Comparison of ENCODE assay signal across 16 mouse cellular contexts in genomic region chr16:78626803-78627202, GRCm38 (mm10). TPM values are rescaled to one million over a fixed set of nuclear protein-coding genes. Genes with fewer than 3 reads are reported as not detected.
DNase-seq lines count a peak whose midpoint lies in the region; ATAC-seq and TF ChIP-seq lines count a peak whose summit lies in the region.
"Had no signal": no experiment of that assay in that cellular context is flagged by ENCODE, and none has a peak within 500 bp of the region (broad histone marks: within the 10 kb centered on the region; RNA-seq: fewer than 3 reads in every experiment).

No protein-coding gene starts in this region.

- no peak overlapping the region for H3K9ac ChIP-seq in forebrain, postnatal 0 days
- H3K9ac ChIP-seq in forebrain, embryonic 11.5 days (ENCODE audit: low read length), result no peak overlapping the region
- no peak overlapping the region for H3K9ac ChIP-seq in liver, postnatal 0 days (replicated peaks)
- H3K9ac ChIP-seq: heart, embryonic 15.5 days; limb, embryonic 15.5 days; neural tube, embryonic 12.5 days had no signal

- no peak overlapping the region for H3K27ac ChIP-seq in forebrain, postnatal 0 days (ENCODE audit: low read depth, low read length)
- H3K27ac ChIP-seq in forebrain, embryonic 11.5 days (ENCODE audit: low read depth, low read length), result no peak overlapping the region
- no peak overlapping the region for H3K27ac ChIP-seq in liver, postnatal 0 days (ENCODE audit: low read depth)
- H3K27ac ChIP-seq: heart, embryonic 15.5 days; limb, embryonic 15.5 days; neural tube, embryonic 12.5 days had no signal

- no peaks in the 10 kb centered on the region for H3K9me3 ChIP-seq in forebrain, postnatal 0 days (ENCODE audit: low read length)
- H3K9me3 ChIP-seq in forebrain, embryonic 11.5 days (ENCODE audit: control insufficient read depth, low read length), result no peaks in the 10 kb centered on the region
- no peaks in the 10 kb centered on the region for H3K9me3 ChIP-seq in liver, postnatal 0 days (ENCODE audit: low read length)
- H3K9me3 ChIP-seq: heart, embryonic 15.5 days; limb, embryonic 15.5 days; neural tube, embryonic 12.5 days had no signal

- TF ChIP-seq EP300 in liver, postnatal 0 days (IDR thresholded peaks at IDR 0.05; ENCODE audit: low read depth), result no peak

- H3K36me3 ChIP-seq in forebrain, postnatal 0 days (ENCODE audit: insufficient read depth), result no peaks in the 10 kb centered on the region
- H3K36me3 ChIP-seq in forebrain, embryonic 11.5 days (ENCODE audit: control insufficient read depth, insufficient read depth, low read length), result no peaks in the 10 kb centered on the region
- no peaks in the 10 kb centered on the region for H3K36me3 ChIP-seq in liver, postnatal 0 days (replicated peaks; ENCODE audit: insufficient read depth, low read length)
- H3K36me3 ChIP-seq: heart, embryonic 15.5 days; limb, embryonic 15.5 days; neural tube, embryonic 12.5 days had no signal

- no peaks in the 10 kb centered on the region for H3K4me1 ChIP-seq in forebrain, postnatal 0 days (ENCODE audit: insufficient read depth)
- no peaks in the 10 kb centered on the region for H3K4me1 ChIP-seq in forebrain, embryonic 11.5 days (replicated peaks; ENCODE audit: control insufficient read depth, insufficient read depth, low read length)
- H3K4me1 ChIP-seq in liver, postnatal 0 days (ENCODE audit: insufficient read depth), result no peaks in the 10 kb centered on the region; the same call in 1 of the 2 replicates
- H3K4me1 ChIP-seq: heart, embryonic 15.5 days; limb, embryonic 15.5 days; neural tube, embryonic 12.5 days had no signal

- ATAC-seq in forebrain, postnatal 0 days, result no peak
- ATAC-seq in forebrain, embryonic 11.5 days (replicated peaks; ENCODE audit: low FRiP score), result no peak
- ATAC-seq in liver, postnatal 0 days, result no peak
- ATAC-seq: hindbrain, embryonic 16.5 days had no signal

- WGBS in forebrain, postnatal 0 days, result 48% methylated on average over 2 of the region's 2 CpGs
- WGBS in forebrain, embryonic 11.5 days, result 75% methylated on average over 2 of the region's 2 CpGs
- WGBS in liver, postnatal 0 days (ENCODE audit: insufficient replicate concordance), result 50% methylated on average over 2 of the region's 2 CpGs

- no peak overlapping the region for H3K4me2 ChIP-seq in forebrain, postnatal 0 days (ENCODE audit: low read depth)
- H3K4me2 ChIP-seq in forebrain, embryonic 11.5 days (ENCODE audit: low read depth, low read length, severe bottlenecking), result no peak overlapping the region
- no peak overlapping the region for H3K4me2 ChIP-seq in liver, postnatal 0 days (ENCODE audit: low read depth, low read length)
- H3K4me2 ChIP-seq: heart, embryonic 15.5 days; limb, embryonic 15.5 days; neural tube, embryonic 12.5 days had no signal

- TF ChIP-seq CTCF in forebrain, postnatal 0 days (IDR thresholded peaks at IDR 0.05; ENCODE audit: low read depth), result peak; percentile 53
- peak; percentile 39 for TF ChIP-seq CTCF in liver, postnatal 0 days (IDR thresholded peaks at IDR 0.05; ENCODE audit: low read depth)

- peak; percentile 39 for DNase-seq in forebrain, postnatal 0 days
- no peak for DNase-seq in forebrain, embryonic 11.5 days (ENCODE audit: low spot score)
- DNase-seq in liver, postnatal 0 days, result no peak
- DNase-seq in liver, result no peak
- DNase-seq in CD4-positive helper T cell, adult 2 months (ENCODE audit: low read depth, low spot score), result peak; percentile 29
- DNase-seq in induced T-regulatory cell, adult 2 months (ENCODE audit: low read depth), result peak; percentile 37
- DNase-seq in spleen, adult 18-20 months, result no peak
- no peak for DNase-seq in testis, postnatal 14 days (ENCODE audit: low spot score)
- DNase-seq: adrenal gland, postnatal 10 days; B cell, adult 2 months; kidney, postnatal 36 days; right cerebral cortex, adult 18-20 months had no signal

- no peak overlapping the region for H3K4me3 ChIP-seq in forebrain, postnatal 0 days (ENCODE audit: low read depth, low read length)
- H3K4me3 ChIP-seq in forebrain, embryonic 11.5 days (ENCODE audit: low read depth, low read length), result no peak overlapping the region
- no peak overlapping the region for H3K4me3 ChIP-seq in liver, postnatal 0 days (ENCODE audit: low read depth, low read length)
- H3K4me3 ChIP-seq: heart, embryonic 15.5 days; limb, embryonic 15.5 days; neural tube, embryonic 12.5 days had no signal

- no peaks in the 10 kb centered on the region for H3K27me3 ChIP-seq in forebrain, postnatal 0 days (ENCODE audit: insufficient read depth, low read length)
- no peaks in the 10 kb centered on the region for H3K27me3 ChIP-seq in forebrain, embryonic 11.5 days (ENCODE audit: control insufficient read depth, insufficient read depth, low read length)
- no peaks in the 10 kb centered on the region for H3K27me3 ChIP-seq in liver, postnatal 0 days (ENCODE audit: insufficient read depth, low read length)
- H3K27me3 ChIP-seq: heart, embryonic 15.5 days; limb, embryonic 15.5 days; neural tube, embryonic 12.5 days had no signal

RNA-seq across cellular contexts. Expression of gene D16Ertd472e, which starts 50.3 kb away (rescaled TPM):
- total RNA-seq in forebrain, postnatal 0 days (2014; rRNA removed), result 5.1 and 9.1 TPM in 2 replicates
- 6.9 and 7.8 TPM in 2 replicates for polyA plus RNA-seq in forebrain, postnatal 0 days (2015; fragmentation: Nextera tagmentation; extraction: Ambion mirVana)
- polyA plus RNA-seq in forebrain, embryonic 11.5 days (2014; fragmentation: Nextera tagmentation; extraction: Ambion mirVana), result 15.7 and 21.4 TPM in 2 replicates
- polyA plus RNA-seq in liver, postnatal 0 days (2015; fragmentation: Nextera tagmentation; extraction: Ambion mirVana), result 4.8 and 6.0 TPM in 2 replicates

Comparison
In these comparisons a context has a peak if more than half of its experiments do, and no peak if none do; other contexts are left out.
1. DNase-seq: peak in forebrain, postnatal 0 days (single experiment), CD4-positive helper T cell, adult 2 months (single experiment) and induced T-regulatory cell, adult 2 months (single experiment); none in forebrain, embryonic 11.5 days (single experiment), liver, postnatal 0 days (single experiment), liver (single experiment), spleen, adult 18-20 months (0 of 2) and testis, postnatal 14 days (single experiment).